Mouse (Mus musculus) heart, embryonic 11.5 days (tissue): ENCODE measurements at regions not wholly inside any gene's neighbourhood (a gene's known extent, or its start where the extent isn't known, plus 50 kb on each side); places are given as distances from the start of the nearest gene placed in this dataset.

Experiments used
- ATAC-seq: fragments of 200-750 bp; cut with Nextera tagmentation; replicated peaks from 2 replicates; pipeline ENCODE4 v1.8.0; 2017; ENCODE audit warnings: moderate library complexity; ENCODE audit not compliant: insufficient number of reproducible peaks, low FRiP score, low TSS enrichment
- H3K27ac ChIP-seq: fragments of 300-500 bp; sonication (generic); 2 replicates; pipeline ENCODE4 v1.5.1; 2014; ENCODE audit warnings: mild to moderate bottlenecking, low read depth, low read length
- H3K27me3 ChIP-seq: fragments of 300-500 bp; sonication (generic); 2 replicates; pipeline ENCODE4 v1.6.1; 2014; ENCODE audit warnings: mild to moderate bottlenecking, low read length, mixed read lengths; ENCODE audit not compliant: control insufficient read depth, insufficient read depth
- H3K36me3 ChIP-seq: fragments of 300-500 bp; sonication (generic); 2 replicates; pipeline ENCODE4 v1.6.1; 2014; ENCODE audit warnings: mild to moderate bottlenecking, low read length, moderate library complexity, mixed read lengths; ENCODE audit not compliant: control insufficient read depth, insufficient read depth
- H3K4me1 ChIP-seq: fragments of 300-500 bp; sonication (generic); 2 replicates; pipeline ENCODE4 v1.6.1; 2014; ENCODE audit warnings: low read length; ENCODE audit not compliant: control insufficient read depth, insufficient read depth
- H3K4me2 ChIP-seq: fragments of 300-500 bp; sonication (generic); 2 replicates; pipeline ENCODE4 v1.6.1; 2014; ENCODE audit warnings: mild to moderate bottlenecking, moderate library complexity
- H3K4me3 ChIP-seq: fragments of 300-500 bp; sonication (generic); 2 replicates; pipeline ENCODE4 v1.5.1; 2014; ENCODE audit warnings: low read depth, low read length
- H3K9ac ChIP-seq: fragments of 300-500 bp; sonication (generic); 2 replicates; pipeline ENCODE4 v1.6.1; 2014; ENCODE audit warnings: mild to moderate bottlenecking, low read depth, low read length, moderate library complexity
- H3K9me3 ChIP-seq: fragments of 300-500 bp; sonication (generic); replicated peaks from 2 replicates; pipeline ENCODE4 v1.6.1; 2016; ENCODE audit warnings: low read length; ENCODE audit not compliant: control insufficient read depth
- WGBS: fragments of 180-500 bp; shearing (Covaris S2); extraction: QIAGEN DNeasy Blood & Tissue Kit; methylation state at CpG from one replicate; pipeline ENCODE4 v1.1.7; 2014; ENCODE audit not compliant: insufficient replicate concordance; 5-methylcytosine and 5-hydroxymethylcytosine counted together

DNA sequence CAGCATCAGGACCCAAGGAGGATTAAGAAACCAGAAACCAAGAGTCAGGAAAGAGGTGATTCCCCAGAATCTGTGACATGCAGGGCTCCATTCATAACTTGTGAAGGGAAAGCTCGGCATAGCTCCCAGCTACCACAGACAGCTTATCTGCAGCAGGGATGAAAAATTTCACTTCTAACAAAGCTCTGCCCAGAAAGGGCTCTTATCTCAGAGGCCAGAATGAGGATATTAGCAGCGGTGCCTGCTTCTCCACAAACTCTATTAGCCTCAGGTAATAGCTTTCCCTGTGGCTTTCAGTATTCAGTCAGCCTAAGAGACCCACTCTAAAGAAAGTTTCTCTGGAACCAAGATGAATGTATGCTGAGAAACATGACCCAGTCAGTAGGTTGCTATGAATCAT, 636.9 kb upstream of the Id2 start:
- 13% methylated on average over 2 of the region's 2 CpGs for WGBS
- H3K9me3 ChIP-seq: no peaks in the 10 kb centered on the region
- H3K9ac ChIP-seq: no peak overlapping the region
- no peak overlapping the region for H3K4me3 ChIP-seq
- no peaks in the 10 kb centered on the region for H3K27me3 ChIP-seq
- H3K27ac ChIP-seq: no peak overlapping the region
- H3K36me3 ChIP-seq: no peaks in the 10 kb centered on the region
- H3K4me1 ChIP-seq: no peaks in the 10 kb centered on the region
- no peak overlapping the region for H3K4me2 ChIP-seq
- no peak for ATAC-seq

DNA sequence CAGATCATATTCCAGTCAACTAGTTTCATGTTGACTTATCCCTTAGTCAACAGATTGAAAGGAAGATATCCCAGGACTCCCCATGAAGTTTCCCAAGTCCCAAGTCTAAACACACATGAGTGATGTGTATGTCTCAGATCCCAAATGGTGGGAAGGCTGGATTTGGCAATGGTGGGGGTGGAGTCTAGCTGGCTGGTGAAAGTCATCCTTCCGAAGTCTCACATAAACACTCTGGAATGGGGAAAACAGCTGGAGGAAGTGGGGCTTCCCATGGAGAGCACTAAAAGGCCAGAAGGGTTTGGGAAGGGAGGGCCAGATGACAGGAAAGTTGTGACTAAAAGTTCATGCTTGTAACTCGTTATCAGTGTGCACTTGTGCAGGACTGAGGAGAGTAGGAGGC, 628.8 kb upstream of the Id2 start:
- no peak overlapping the region for H3K4me3 ChIP-seq
- no peak for ATAC-seq
- H3K4me1 ChIP-seq: no peaks in the 10 kb centered on the region
- WGBS: 41% methylated on average over 2 of the region's 2 CpGs
- H3K27ac ChIP-seq: no peak overlapping the region
- no peaks in the 10 kb centered on the region for H3K27me3 ChIP-seq
- H3K9me3 ChIP-seq: no peaks in the 10 kb centered on the region
- no peaks in the 10 kb centered on the region for H3K36me3 ChIP-seq
- H3K4me2 ChIP-seq: no peak overlapping the region
- H3K9ac ChIP-seq: no peak overlapping the region

DNA sequence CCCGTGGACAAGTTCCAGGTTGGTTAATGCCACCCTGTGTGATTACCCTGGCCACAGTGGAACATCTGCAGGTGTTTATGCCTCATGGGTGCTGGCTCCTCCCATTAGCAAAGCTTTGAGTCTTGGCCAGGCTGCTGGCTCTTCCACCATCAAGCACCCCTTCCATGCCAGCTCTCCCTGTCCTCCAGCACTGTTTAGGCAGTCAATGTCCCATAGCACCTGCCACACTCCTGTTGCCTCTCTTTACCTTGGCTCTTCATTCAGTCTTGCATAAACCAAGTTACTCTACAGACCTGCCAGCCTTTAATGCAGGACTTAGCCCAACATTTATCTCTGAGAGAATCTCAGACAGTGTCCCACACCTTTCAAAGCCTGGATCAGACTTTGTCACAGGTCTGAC, 614.2 kb upstream of the Id2 start:
- Histone ChIP-seq H3K4me1 (no peaks in the 10 kb centered on the region), H3K4me3 (no peak overlapping the region), H3K4me2 (no peak overlapping the region), H3K27ac (no peak overlapping the region), H3K9ac (no peak overlapping the region), H3K36me3 (no peaks in the 10 kb centered on the region), H3K9me3 (no peaks in the 10 kb centered on the region), H3K27me3 (no peaks in the 10 kb centered on the region)
- no peak for ATAC-seq
- 88% methylated on average over 1 of the region's 1 CpGs for WGBS

DNA sequence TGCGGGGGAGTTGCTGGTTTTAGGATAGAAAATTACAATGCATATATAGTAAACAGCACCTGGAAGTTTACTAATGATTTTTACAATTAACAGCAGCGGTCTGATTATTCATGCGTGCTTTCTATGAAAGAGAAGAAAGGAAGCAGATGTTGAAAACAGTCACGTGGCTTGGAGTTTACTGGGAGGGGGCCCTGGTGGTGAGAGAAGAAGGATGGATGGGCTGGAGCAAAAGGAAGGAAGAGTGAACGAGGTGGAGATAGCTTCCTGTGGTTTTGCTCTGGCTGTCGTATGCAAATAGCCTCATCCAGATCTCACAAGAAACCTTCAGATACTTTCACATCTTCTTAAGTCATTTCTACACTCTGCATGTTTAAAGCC, 606.1 kb upstream of the Id2 start:
- H3K9ac ChIP-seq: peak overlapping the region; percentile 18; the same call in 1 of the 2 replicates
- H3K27me3 ChIP-seq: no peaks in the 10 kb centered on the region
- no peak overlapping the region for H3K27ac ChIP-seq
- 0 out of 2 replicates have a peak overlapping the region, but pooled peaks have one; percentile 3 for H3K4me3 ChIP-seq
- H3K4me1 ChIP-seq: no peaks in the 10 kb centered on the region
- WGBS: 20% methylated on average over 6 of the region's 6 CpGs
- H3K9me3 ChIP-seq: no peaks in the 10 kb centered on the region
- ATAC-seq: no peak
- H3K4me2 ChIP-seq: peak overlapping the region; percentile 53
- no peaks in the 10 kb centered on the region for H3K36me3 ChIP-seq

DNA sequence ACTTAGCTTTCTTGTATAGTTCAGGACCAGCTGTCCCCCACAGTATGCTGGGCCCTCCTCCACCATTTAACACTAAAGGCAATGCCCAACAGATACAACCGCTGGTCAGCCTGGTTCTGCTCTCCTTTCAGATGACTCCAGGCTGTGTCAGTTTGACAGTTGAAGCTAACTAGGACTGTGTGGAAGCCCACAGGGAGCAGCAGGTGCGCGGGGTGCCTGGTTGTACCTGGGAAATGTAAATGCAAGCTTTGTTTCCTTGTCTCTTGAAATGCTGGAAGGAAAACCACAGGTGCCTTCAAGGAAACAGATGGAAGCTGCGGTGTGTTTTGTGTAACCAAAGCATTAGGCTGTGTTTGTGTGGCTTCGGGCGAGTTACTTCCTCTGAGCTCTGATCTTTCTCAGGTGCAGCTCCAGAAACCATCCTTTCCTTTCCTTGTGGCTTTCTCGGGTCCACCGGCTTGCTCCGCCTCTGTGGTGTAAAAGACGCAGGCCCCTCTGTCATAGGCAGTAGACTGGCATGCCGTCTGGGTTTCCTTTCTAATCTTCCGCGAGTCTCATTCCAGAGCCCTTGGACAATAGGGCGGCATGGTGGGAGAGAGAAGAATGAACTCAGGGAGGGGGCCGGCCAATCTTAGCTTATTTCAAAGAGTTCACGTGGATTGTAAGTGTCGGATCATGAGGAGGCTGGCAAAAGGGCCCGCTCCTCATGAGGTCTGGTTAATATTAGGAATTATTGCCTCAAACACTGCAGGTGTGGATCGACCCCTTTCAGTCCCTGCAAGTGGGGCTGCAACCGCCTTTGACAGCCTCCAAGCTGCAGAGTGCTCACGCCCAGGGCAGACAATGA, 605.5 kb upstream of the Id2 start:
- no peak for ATAC-seq
- no peak overlapping the region for H3K27ac ChIP-seq
- no peaks in the 10 kb centered on the region for H3K9me3 ChIP-seq

DNA sequence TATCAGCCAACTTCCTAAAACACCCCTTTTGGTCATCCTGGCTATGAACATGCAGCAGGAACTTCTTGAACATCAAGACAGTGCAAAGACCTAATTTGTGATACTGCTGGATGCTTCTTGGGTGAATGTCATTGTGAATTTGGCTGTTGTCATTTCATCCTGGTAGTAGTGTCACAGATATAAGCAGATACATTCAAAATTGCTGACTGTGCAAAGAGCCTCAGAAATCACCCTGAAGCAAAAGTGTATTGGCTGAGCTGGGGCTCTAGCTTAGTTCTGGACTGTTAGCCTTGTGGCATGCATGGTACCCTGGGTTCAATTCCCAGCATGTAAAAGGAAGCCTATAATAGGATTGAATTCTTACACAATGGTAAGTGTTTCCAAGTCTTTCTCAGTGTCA, 590.1 kb upstream of the Id2 start:
- H3K4me1 ChIP-seq: no peaks in the 10 kb centered on the region
- H3K4me3 ChIP-seq: no peak overlapping the region
- ATAC-seq: no peak
- no peaks in the 10 kb centered on the region for H3K36me3 ChIP-seq
- H3K9me3 ChIP-seq: no peaks in the 10 kb centered on the region
- no peak overlapping the region for H3K4me2 ChIP-seq
- no peak overlapping the region for H3K27ac ChIP-seq
- no peaks in the 10 kb centered on the region for H3K27me3 ChIP-seq
- H3K9ac ChIP-seq: no peak overlapping the region

More for the DNA sequence above, 605.5 kb upstream of the Id2 start:
- Histone ChIP-seq H3K36me3 (no peaks in the 10 kb centered on the region), H3K9ac (peak overlapping the region; percentile 18; the same call in 1 of the 2 replicates), H3K4me2 (peak overlapping the region; percentile 53), H3K4me1 (no peaks in the 10 kb centered on the region), H3K4me3 (0 out of 2 replicates have a peak overlapping the region, but pooled peaks have one; percentile 3), H3K27me3 (no peaks in the 10 kb centered on the region)
- WGBS: 23% methylated on average over 21 of the region's 21 CpGs

DNA sequence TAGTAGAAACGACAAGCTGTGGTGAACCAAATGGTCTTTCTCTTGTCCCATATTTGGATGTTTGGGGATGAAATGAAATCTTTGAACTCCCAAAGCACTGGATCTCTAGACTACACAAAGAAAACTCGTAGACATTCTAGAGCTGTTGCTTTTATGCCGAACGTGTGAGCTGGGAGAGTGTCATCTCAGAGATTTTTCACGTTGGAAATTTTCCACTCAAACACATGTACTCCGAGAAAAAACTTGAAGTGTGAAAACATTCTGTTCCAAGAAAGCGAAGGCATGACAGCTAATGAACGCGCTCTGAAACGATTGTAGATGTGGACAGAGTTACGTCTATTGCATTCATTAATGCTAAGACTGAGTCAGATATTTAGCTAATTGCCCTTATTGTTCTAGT, 579.7 kb upstream of the Id2 start:
- Histone ChIP-seq H3K4me1 (no peaks in the 10 kb centered on the region), H3K27me3 (no peaks in the 10 kb centered on the region), H3K4me3 (no peak overlapping the region), H3K9me3 (no peaks in the 10 kb centered on the region), H3K27ac (no peak overlapping the region), H3K36me3 (no peaks in the 10 kb centered on the region), H3K4me2 (no peak overlapping the region), H3K9ac (no peak overlapping the region)
- no peak for ATAC-seq
- WGBS: 83% methylated on average over 11 of the region's 11 CpGs

DNA sequence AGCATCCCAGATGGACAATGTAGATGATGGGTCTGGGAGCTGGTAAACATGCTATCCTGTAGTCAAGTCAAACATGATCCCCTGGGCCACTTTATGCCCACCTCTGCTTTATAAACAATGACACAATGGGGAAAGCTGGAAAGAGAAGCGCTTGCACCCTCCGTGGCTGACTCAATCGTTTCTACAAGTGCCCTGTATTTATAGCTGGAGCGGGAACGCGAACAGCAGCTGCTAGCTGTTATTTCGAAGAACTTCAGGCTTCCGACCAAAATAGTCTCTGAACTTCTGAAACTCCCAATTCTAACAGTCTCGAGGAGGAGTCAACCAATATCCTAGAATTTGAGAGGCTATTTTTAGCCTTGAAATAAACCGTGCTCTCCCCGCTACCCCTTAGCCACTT, 571.4 kb upstream of the Id2 start:
- Histone ChIP-seq H3K27ac (no peak overlapping the region), H3K4me3 (no peak overlapping the region), H3K36me3 (no peaks in the 10 kb centered on the region), H3K27me3 (no peaks in the 10 kb centered on the region), H3K4me1 (no peaks in the 10 kb centered on the region), H3K9ac (no peak overlapping the region), H3K4me2 (no peak overlapping the region), H3K9me3 (no peaks in the 10 kb centered on the region)
- no peak for ATAC-seq
- WGBS: 83% methylated on average over 11 of the region's 11 CpGs

DNA sequence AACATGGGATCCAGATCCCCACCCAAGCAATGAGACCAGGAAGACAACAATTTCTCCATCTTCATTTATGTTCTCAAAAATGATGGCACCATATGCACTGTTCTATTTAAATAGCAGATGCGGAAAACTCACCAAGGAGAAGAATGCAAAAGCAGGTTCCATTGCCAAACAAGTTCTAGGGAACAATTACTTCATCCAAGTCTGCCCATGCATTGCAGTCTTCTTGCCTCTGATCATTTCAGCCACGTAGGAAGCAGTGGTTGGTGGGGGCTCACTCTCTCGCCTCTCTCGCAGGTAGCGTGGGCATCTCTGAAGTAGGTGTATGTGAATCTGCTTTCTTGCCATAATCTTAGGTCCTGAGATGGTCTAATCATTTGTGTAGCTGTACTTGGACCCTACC, 557.5 kb upstream of the Id2 start:
- no peaks in the 10 kb centered on the region for H3K9me3 ChIP-seq
- 90% methylated on average over 5 of the region's 5 CpGs for WGBS
- H3K4me2 ChIP-seq: no peak overlapping the region
- H3K4me3 ChIP-seq: no peak overlapping the region
- H3K27me3 ChIP-seq: no peaks in the 10 kb centered on the region
- no peak overlapping the region for H3K27ac ChIP-seq
- no peak overlapping the region for H3K9ac ChIP-seq
- H3K4me1 ChIP-seq: no peaks in the 10 kb centered on the region
- no peaks in the 10 kb centered on the region for H3K36me3 ChIP-seq
- ATAC-seq: no peak
